Mouse (Mus musculus) neural tube, embryonic 15.5 days (tissue): Measurements from ENCODE around the gene Gjc2. TPM values are rescaled to one million over a fixed set of nuclear protein-coding genes. Genes with fewer than 3 reads are reported as not detected.

Experiments used
- ATAC-seq: fragments of 200-750 bp; cut with Nextera tagmentation; 2 replicates; pipeline ENCODE4 v1.8.0; 2017; ENCODE audit warnings: mild to moderate bottlenecking, moderate TSS enrichment, moderate library complexity; ENCODE audit not compliant: low FRiP score
- H3K27ac ChIP-seq: fragments of 300-500 bp; sonication (generic); replicated peaks from 2 replicates; pipeline ENCODE4 v1.5.1; 2015; ENCODE audit warnings: mild to moderate bottlenecking, inconsistent platforms
- H3K27me3 ChIP-seq: fragments of 300-500 bp; sonication (generic); replicated peaks from 2 replicates; pipeline ENCODE4 v1.6.1; 2015; ENCODE audit warnings: inconsistent platforms
- H3K36me3 ChIP-seq: fragments of 300-500 bp; sonication (generic); 2 replicates; pipeline ENCODE4 v1.6.1; 2015; ENCODE audit warnings: inconsistent platforms
- H3K4me1 ChIP-seq: fragments of 300-500 bp; sonication (generic); 2 replicates; pipeline ENCODE4 v1.6.1; 2015; ENCODE audit warnings: inconsistent platforms
- H3K4me2 ChIP-seq: fragments of 300-500 bp; sonication (generic); 2 replicates; pipeline ENCODE4 v1.6.1; 2015; ENCODE audit warnings: inconsistent platforms, mild to moderate bottlenecking, moderate library complexity
- H3K4me3 ChIP-seq: fragments of 300-500 bp; sonication (generic); replicated peaks from 2 replicates; pipeline ENCODE4 v1.5.1; 2015; ENCODE audit warnings: mild to moderate bottlenecking, inconsistent platforms
- H3K9ac ChIP-seq: fragments of 300-500 bp; sonication (generic); replicated peaks from 2 replicates; pipeline ENCODE4 v1.6.1; 2015; ENCODE audit warnings: mild to moderate bottlenecking, inconsistent platforms
- H3K9me3 ChIP-seq: fragments of 300-500 bp; sonication (generic); replicated peaks from 2 replicates; pipeline ENCODE4 v1.6.1; 2016; ENCODE audit warnings: inconsistent platforms
- WGBS: fragments of 180-500 bp; shearing (Covaris S2); methylation state at CpG from one replicate; pipeline ENCODE4 v1.1.7; 2015; ENCODE audit warnings: mixed read lengths; 5-methylcytosine and 5-hydroxymethylcytosine counted together
- polyA plus RNA-seq: library from polyadenylated mRNA; unstranded; fragments of >200 nt; fragmentation: Nextera tagmentation; extraction: Ambion mirVana; gene quantifications from 2 replicates; pipeline ENCODE4 v1.2.1, GENCODE M21; 2015

Gjc2 gene
- polyA plus RNA-seq, 1 experiment from 2014 or later = 0.29 TPM

GRCm38 (mm10) chr11:59134373-59134997 is 48.5 kb downstream of the Gjc2 start:
- Histone ChIP-seq H3K36me3 (no peaks in the 10 kb centered on the region), H3K27ac (no peak overlapping the region), H3K9ac (no peak overlapping the region), H3K4me1 (peaks cover 13% of the 10 kb centered on the region), H3K27me3 (peaks cover 66% of the 10 kb centered on the region), H3K9me3 (no peaks in the 10 kb centered on the region), H3K4me3 (0 out of 2 replicates have a peak overlapping the region, but pooled peaks have one; percentile 8), H3K4me2 (peak overlapping the region; percentile 34)
- ATAC-seq = peak; percentile 37; the same call in 1 of the 2 replicates
- WGBS = 6% methylated on average over 34 of the region's 35 CpGs

- no peak overlapping the region for H3K4me2 ChIP-seq
- no peak overlapping the region for H3K4me3 ChIP-seq
- no peaks in the 10 kb centered on the region for H3K9me3 ChIP-seq
- H3K9ac ChIP-seq = no peak overlapping the region
- ATAC-seq = no peak
- WGBS = 64% methylated on average over 2 of the region's 3 CpGs
- H3K36me3 ChIP-seq = no peaks in the 10 kb centered on the region
- H3K4me1 ChIP-seq = peaks cover 13% of the 10 kb centered on the region
- H3K27me3 ChIP-seq = peaks cover 52% of the 10 kb centered on the region
- H3K27ac ChIP-seq = no peak overlapping the region
Observed at GRCm38 (mm10) chr11:59132065-59132464, 50.9 kb downstream of the Gjc2 start.

- Histone ChIP-seq H3K4me3 (no peak overlapping the region), H3K36me3 (no peaks in the 10 kb centered on the region), H3K4me2 (no peak overlapping the region), H3K27ac (no peak overlapping the region), H3K4me1 (peaks cover 13% of the 10 kb centered on the region), H3K9ac (no peak overlapping the region), H3K9me3 (no peaks in the 10 kb centered on the region), H3K27me3 (peaks cover 45% of the 10 kb centered on the region)
- ATAC-seq = no peak
- 57% methylated on average over 18 of the region's 18 CpGs for WGBS
Observed at GRCm38 (mm10) chr11:59131348-59131919, 51.6 kb downstream of the Gjc2 start.

GRCm38 (mm10) chr11:59130782-59131181 is 52.2 kb downstream of the Gjc2 start:
- Histone ChIP-seq H3K4me2 (no peak overlapping the region), H3K27ac (no peak overlapping the region), H3K4me3 (no peak overlapping the region), H3K9ac (no peak overlapping the region), H3K4me1 (peaks cover 9% of the 10 kb centered on the region), H3K27me3 (peaks cover 39% of the 10 kb centered on the region), H3K9me3 (no peaks in the 10 kb centered on the region), H3K36me3 (no peaks in the 10 kb centered on the region)
- ATAC-seq = no peak
- 74% methylated on average over 9 of the region's 9 CpGs for WGBS

Other genes with a start within 250 kb of the Gjc2 start
- gene Rnf187, start 244.3 kb downstream of the Gjc2 start, polyA plus RNA-seq = 559 and 636 TPM in 2 replicates
- gene Hist3h2ba, start 234.3 kb downstream of the Gjc2 start, polyA plus RNA-seq = 184 and 262 TPM in 2 replicates
- gene Hist3h2a, start 228.5 kb downstream of the Gjc2 start, polyA plus RNA-seq = 66.5 and 86.3 TPM in 2 replicates
- 1.1 TPM in 2 replicates for gene Trim17, start 228.5 kb downstream of the Gjc2 start, polyA plus RNA-seq
- gene Trim11, start 205.1 kb downstream of the Gjc2 start, polyA plus RNA-seq = 22.2 and 22.5 TPM in 2 replicates
- gene Obscn, start 46.8 kb downstream of the Gjc2 start, polyA plus RNA-seq = 0.72 and 0.91 TPM in 2 replicates
- 7.5 and 8.3 TPM in 2 replicates for gene Iba57, start 19.5 kb downstream of the Gjc2 start, polyA plus RNA-seq
- gene Guk1, start 9.0 kb upstream of the Gjc2 start, polyA plus RNA-seq = 225 and 262 TPM in 2 replicates
- 99.3 and 103 TPM in 2 replicates for gene Mrpl55, start 19.3 kb upstream of the Gjc2 start, polyA plus RNA-seq
- 27.3 and 28.6 TPM in 2 replicates for gene 2310033P09Rik, start 25.1 kb upstream of the Gjc2 start, polyA plus RNA-seq
- 645 and 662 TPM in 2 replicates for gene Arf1, start 45.1 kb upstream of the Gjc2 start, polyA plus RNA-seq
- 0.14 and 0.35 TPM in 2 replicates for gene Wnt3a, start 107.5 kb upstream of the Gjc2 start, polyA plus RNA-seq
- 2.6 and 3.0 TPM in 2 replicates for gene Wnt9a, start 123.7 kb upstream of the Gjc2 start, polyA plus RNA-seq
- gene Prss38, start 192.4 kb upstream of the Gjc2 start, polyA plus RNA-seq = not detected in 2 replicates